Mouse (Mus musculus) C2C12 (cell line): ENCODE data around the gene Sh3glb2.

Source experiments
- CTCF ChIP-seq: IDR thresholded peaks from one replicate; pipeline ENCODE4 v1.5.1; 2011; ENCODE audit not compliant: control insufficient read depth, insufficient read depth, insufficient read length
- FOSL1 ChIP-seq: IDR thresholded peaks from one replicate; pipeline ENCODE4 v1.8.0; 2011; ENCODE audit warnings: mild to moderate bottlenecking, low read length; ENCODE audit not compliant: poor library complexity, insufficient read depth, severe bottlenecking
- MYOG ChIP-seq: IDR thresholded peaks from one replicate; pipeline ENCODE4 v1.6.1; 2011; ENCODE audit not compliant: control insufficient read depth, insufficient read length; ENCODE audit errors: extremely low read depth

DNA sequence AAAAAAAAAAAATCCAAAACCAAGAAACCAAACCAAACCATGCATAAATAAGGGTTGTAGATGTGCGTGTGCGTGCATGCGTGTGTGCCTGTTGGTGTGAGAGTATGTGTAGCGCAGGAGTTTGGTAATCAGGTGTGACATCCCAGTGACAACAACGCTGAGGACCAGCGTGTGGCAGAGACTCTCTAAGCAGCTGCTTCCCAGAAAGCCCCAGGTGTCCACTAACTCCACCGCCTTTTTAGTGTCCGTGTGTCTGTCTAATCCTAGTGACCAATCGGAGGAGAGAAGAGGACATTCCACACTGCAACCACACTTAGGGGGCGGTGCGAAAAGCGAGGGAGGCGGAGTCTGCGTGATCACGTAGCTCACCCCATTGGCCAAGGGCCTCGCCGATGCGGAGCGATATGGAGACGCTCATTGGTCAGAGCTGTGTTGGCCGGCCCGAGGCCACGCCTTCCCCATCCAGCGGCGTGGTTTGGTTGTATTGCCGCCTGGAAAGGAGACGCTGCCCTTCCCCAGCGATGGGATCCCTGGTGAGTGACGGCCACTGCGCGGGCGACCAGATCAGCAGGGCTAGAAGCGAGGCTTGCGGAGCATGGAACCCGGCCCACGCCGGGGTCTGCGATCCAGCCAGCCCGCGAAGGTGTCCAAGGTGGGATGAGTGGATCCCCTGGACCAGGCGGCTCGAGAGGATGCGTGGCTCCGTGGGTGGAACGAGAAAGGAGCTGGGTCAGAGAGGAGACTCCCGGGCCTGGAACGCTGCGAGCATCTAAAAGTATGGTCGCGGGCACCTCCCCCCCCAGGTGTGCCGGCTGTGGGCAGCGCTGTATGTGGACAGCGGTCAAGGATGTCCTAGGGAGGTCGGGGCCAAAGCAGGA is 4.9 kb upstream of the Sh3glb2 start, which contains the start of gene Miga2:
- TF ChIP-seq CTCF (no peak), MYOG (no peak), FOSL1 (no peak)
